Mouse (Mus musculus) brain, embryonic 14.5 days (tissue): ENCODE measurements around the gene Lmod3.
A peak's percentile ranks its signal among the peaks of the same experiment; 100 is the strongest.

Source experiments
- CTCF ChIP-seq: fragments of 200-500 bp; IDR thresholded peaks from 2 replicates; pipeline ENCODE4 v1.5.1; 2012; ENCODE audit warnings: inconsistent platforms, mild to moderate bottlenecking, moderate library complexity, borderline replicate concordance; ENCODE audit not compliant: insufficient read depth, insufficient read length; ENCODE audit errors: extremely low read depth
- POLR2A ChIP-seq: fragments of 200-500 bp; IDR thresholded peaks from 2 replicates; pipeline ENCODE4 v1.6.1; 2012; ENCODE audit warnings: mild to moderate bottlenecking, inconsistent platforms, borderline replicate concordance; ENCODE audit not compliant: poor library complexity, insufficient read depth, insufficient read length, severe bottlenecking; ENCODE audit errors: extremely low read depth

GRCm38 (mm10) chr6:97205439-97205885, 47.1 kb downstream of the Lmod3 start, which contains the start of gene Uba3:
- TF ChIP-seq CTCF (no peak), POLR2A (peak; percentile 65; the same call in 1 of the 2 replicates)
